Mouse (Mus musculus): ENCODE results near the gene Gm10638.

DNA sequence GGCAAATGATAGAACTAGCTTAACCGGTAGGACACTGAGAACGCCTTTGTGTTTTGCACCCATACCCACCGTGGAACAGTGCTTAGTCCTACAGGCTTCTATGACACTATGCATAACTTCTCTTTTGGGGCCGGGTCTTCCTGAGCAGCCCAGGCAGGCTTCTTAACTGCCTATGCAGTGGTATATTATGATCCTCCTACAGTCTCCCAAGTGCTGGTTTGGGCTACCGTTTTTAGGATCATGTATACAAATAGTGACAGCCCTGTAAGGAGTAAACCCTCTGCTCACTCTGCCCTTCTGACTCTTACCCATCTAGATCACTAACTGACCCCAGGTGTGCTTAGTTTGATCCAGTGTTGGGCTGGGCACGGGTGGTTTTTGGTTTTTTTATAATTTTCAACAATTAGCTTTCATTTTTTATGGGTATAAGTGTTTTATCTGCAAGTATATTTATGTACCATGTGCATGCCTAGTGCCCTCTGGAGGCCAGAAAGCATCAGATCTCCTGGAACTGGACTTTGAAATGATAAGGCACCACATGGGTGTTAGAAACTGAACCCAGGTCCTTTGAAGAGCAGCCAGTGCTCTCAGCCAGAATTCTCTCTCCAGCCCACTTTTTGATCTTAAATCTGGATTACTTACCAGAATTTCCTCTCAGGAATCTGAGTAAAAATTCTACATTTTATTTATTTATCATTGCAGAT is 24.6 kb upstream of the Gm10638 start:
- peak; percentile 47 for TF ChIP-seq CTCF (IDR thresholded peaks at IDR 0.05; ENCODE audit: low read depth)
- TF ChIP-seq EP300 (IDR thresholded peaks at IDR 0.05; ENCODE audit: low read depth), result no peak
